Mouse (Mus musculus) forebrain, embryonic 13.5 days (tissue): Measurements from ENCODE around the gene Dnah12. TPM values are rescaled to one million over a fixed set of nuclear protein-coding genes. Genes with fewer than 3 reads are reported as not detected.
"Not testable (repeated sequence)": the region's sequence is repeated elsewhere in the genome, so short reads cannot be mapped to it uniquely, and the experiment has no call there.

Experiments
- ATAC-seq: fragments of 200-750 bp; cut with Nextera tagmentation; 2 replicates; pipeline ENCODE4 v1.8.0; 2017
- H3K27ac ChIP-seq: fragments of 300-500 bp; sonication (generic); 2 replicates; pipeline ENCODE4 v1.5.1; 2015; ENCODE audit warnings: inconsistent platforms, mild to moderate bottlenecking, moderate library complexity
- H3K27me3 ChIP-seq: fragments of 300-500 bp; sonication (generic); 2 replicates; pipeline ENCODE4 v1.6.1; 2015; ENCODE audit warnings: mild to moderate bottlenecking, inconsistent platforms
- H3K36me3 ChIP-seq: fragments of 300-500 bp; sonication (generic); 2 replicates; pipeline ENCODE4 v1.6.1; 2015; ENCODE audit warnings: mild to moderate bottlenecking, inconsistent platforms; ENCODE audit not compliant: poor library complexity, severe bottlenecking
- H3K4me1 ChIP-seq: fragments of 300-500 bp; sonication (generic); 2 replicates; pipeline ENCODE4 v1.6.1; 2015; ENCODE audit warnings: inconsistent platforms
- H3K4me2 ChIP-seq: fragments of 300-500 bp; sonication (generic); 2 replicates; pipeline ENCODE4 v1.6.1; 2015; ENCODE audit warnings: inconsistent platforms, mild to moderate bottlenecking, moderate library complexity
- H3K4me3 ChIP-seq: fragments of 300-500 bp; sonication (generic); 2 replicates; pipeline ENCODE4 v1.5.1; 2015; ENCODE audit warnings: mild to moderate bottlenecking, inconsistent platforms
- H3K9ac ChIP-seq: fragments of 300-500 bp; sonication (generic); 2 replicates; pipeline ENCODE4 v1.6.1; 2015; ENCODE audit warnings: mild to moderate bottlenecking, inconsistent platforms
- H3K9me3 ChIP-seq: fragments of 300-500 bp; sonication (generic); replicated peaks from 2 replicates; pipeline ENCODE4 v1.6.1; 2016; ENCODE audit warnings: inconsistent platforms
- WGBS: fragments of 180-500 bp; shearing (Covaris S2); methylation state at CpG from one replicate; pipeline ENCODE4 v1.1.7; 2015; 5-methylcytosine and 5-hydroxymethylcytosine counted together
- polyA plus RNA-seq: library from polyadenylated mRNA; unstranded; fragments of >200 nt; fragmentation: Nextera tagmentation; extraction: Ambion mirVana; gene quantifications from 2 replicates; pipeline ENCODE4 v1.2.1, GENCODE M21; 2015

Gene Dnah12
- polyA plus RNA-seq, 1 experiment from 2014 or later: 0.05 TPM

DNA sequence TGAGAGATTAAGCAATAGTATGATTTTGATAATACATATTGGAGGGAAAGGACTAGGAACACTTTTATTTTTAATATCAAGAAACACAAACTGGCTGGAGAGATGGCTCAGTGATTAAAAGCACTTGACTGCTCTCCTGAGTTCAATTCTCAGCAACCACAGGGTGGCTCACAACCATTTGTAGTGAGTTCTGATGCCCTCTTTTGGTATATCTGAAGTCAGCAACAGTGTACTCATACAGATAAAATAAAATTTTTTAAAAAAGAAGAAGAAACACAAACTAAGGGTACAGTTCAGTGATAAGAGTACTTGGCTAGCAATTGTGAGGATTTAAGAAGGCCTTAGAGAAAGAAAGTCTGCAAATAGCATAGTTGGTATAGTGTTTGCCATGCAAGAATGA lies 22.1 kb upstream of the Dnah12 start:
- Histone ChIP-seq H3K27me3 (no peaks in the 10 kb centered on the region), H3K4me3 (no peak overlapping the region), H3K4me2 (no peak overlapping the region), H3K4me1 (peaks cover 32% of the 10 kb centered on the region), H3K9ac (no peak overlapping the region), H3K9me3 (no peaks in the 10 kb centered on the region), H3K36me3 (peaks cover 6% of the 10 kb centered on the region), H3K27ac (no peak overlapping the region)
- no peak for ATAC-seq

GRCm38 (mm10) chr14:26671870-26672615 lies 21.0 kb upstream of the Dnah12 start:
- not testable (repeated sequence) for H3K27me3 ChIP-seq, ATAC-seq, H3K27ac ChIP-seq, H3K4me3 ChIP-seq, H3K36me3 ChIP-seq, H3K9me3 ChIP-seq, H3K9ac ChIP-seq, H3K4me2 ChIP-seq
- WGBS: 68% methylated on average over 17 of the region's 17 CpGs
- H3K4me1 ChIP-seq: peaks cover 21% of the 10 kb centered on the region

DNA sequence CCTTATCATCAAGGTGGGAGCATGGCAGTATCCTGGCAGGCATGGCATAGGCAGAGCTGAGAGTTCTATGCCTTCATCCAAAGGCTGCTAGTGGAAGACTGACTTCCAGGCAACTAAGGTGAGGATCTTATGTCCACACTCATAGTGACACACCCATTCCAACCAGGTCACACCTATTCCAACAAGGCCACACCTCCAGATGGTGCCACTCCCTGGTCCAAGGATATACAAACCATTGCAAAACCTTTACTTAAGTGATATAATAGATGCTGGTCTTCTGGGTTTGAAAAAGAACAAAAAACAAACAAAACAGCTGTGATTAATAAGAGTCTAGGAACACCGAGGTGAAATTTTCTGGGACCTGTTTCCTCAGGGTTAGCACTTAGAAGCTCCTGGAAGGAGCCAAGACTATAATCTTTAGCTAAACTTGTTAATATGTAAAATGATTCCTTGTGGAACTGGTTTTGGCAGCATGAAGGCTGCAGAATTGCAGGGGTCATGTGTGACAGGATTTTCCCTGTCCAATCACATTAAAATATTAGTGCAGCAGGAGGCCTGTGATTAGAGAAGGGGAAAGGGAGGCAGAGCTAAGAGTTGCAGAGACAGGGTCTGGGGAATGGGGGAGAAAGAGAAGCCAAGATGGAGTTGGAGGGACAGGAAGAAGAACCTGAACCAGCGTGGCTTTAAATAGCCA lies 18.5 kb upstream of the Dnah12 start:
- 90% methylated on average over 2 of the region's 2 CpGs for WGBS
- not testable (repeated sequence) for H3K9me3 ChIP-seq, H3K4me1 ChIP-seq, H3K27me3 ChIP-seq, H3K27ac ChIP-seq, H3K4me3 ChIP-seq, H3K4me2 ChIP-seq, H3K36me3 ChIP-seq, ATAC-seq, H3K9ac ChIP-seq

DNA sequence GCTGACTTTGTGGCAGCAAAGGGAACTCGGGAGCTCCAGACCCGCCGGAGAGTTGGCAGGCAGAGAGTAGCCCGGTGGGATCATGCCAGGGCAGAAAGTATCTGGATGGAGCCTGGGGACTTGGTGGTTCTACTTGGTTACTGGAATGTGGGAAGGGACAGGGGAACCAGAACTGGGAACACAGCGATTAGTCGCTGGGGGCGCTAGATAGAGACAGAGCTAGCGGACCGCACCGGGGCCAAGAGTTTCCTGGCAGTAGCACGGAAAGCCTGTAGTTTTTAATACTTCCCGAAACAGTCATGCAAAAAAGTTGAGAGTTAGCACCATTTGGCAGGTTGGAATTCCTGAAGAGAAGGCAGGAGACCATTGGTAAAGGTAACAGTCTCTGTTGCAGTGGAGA lies 17.7 kb upstream of the Dnah12 start:
- no peaks in the 10 kb centered on the region for H3K27me3 ChIP-seq
- no peaks in the 10 kb centered on the region for H3K9me3 ChIP-seq
- H3K4me3 ChIP-seq: no peak overlapping the region
- peaks cover 4% of the 10 kb centered on the region for H3K4me1 ChIP-seq
- no peak overlapping the region for H3K9ac ChIP-seq
- no peak overlapping the region for H3K4me2 ChIP-seq
- 27% methylated on average over 12 of the region's 12 CpGs for WGBS
- H3K27ac ChIP-seq: no peak overlapping the region
- no peaks in the 10 kb centered on the region for H3K36me3 ChIP-seq
- no peak for ATAC-seq

- H3K36me3 ChIP-seq: no peaks in the 10 kb centered on the region
- no peaks in the 10 kb centered on the region for H3K27me3 ChIP-seq
- no peak overlapping the region for H3K27ac ChIP-seq
- H3K4me3 ChIP-seq: no peak overlapping the region
- ATAC-seq: no peak
- no peak overlapping the region for H3K9ac ChIP-seq
- 86% methylated on average over 5 of the region's 5 CpGs for WGBS
- no peaks in the 10 kb centered on the region for H3K9me3 ChIP-seq
- no peak overlapping the region for H3K4me2 ChIP-seq
- H3K4me1 ChIP-seq: no peaks in the 10 kb centered on the region; the same call in 1 of the 2 replicates
Measured at GRCm38 (mm10) chr14:26675791-26676190, 17.3 kb upstream of the Dnah12 start.

DNA sequence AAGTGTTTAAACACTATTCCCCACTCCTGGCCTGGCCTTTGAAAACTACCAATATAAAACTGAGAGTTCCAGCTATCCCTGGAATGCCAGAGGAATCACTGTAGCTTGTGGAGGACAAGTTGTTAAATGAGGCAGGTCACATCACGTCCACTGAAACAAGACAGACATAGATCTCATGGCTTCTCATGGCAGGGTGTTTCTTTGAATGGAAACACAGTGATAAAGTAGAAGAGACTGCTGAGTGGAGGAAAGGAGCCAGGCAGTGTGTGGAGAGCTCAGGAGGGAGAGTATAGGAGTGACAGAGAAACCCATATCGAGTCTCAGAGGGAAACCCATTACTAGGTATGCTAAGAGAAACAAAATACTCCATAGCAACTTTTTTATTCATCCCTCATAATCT lies 2.3 kb upstream of the Dnah12 start:
- Histone ChIP-seq H3K36me3 (no peaks in the 10 kb centered on the region), H3K4me3 (no peak overlapping the region), H3K4me2 (no peak overlapping the region), H3K27ac (no peak overlapping the region), H3K27me3 (no peaks in the 10 kb centered on the region), H3K4me1 (no peaks in the 10 kb centered on the region), H3K9me3 (no peaks in the 10 kb centered on the region), H3K9ac (no peak overlapping the region)
- 73% methylated on average over 2 of the region's 2 CpGs for WGBS
- ATAC-seq: no peak

DNA sequence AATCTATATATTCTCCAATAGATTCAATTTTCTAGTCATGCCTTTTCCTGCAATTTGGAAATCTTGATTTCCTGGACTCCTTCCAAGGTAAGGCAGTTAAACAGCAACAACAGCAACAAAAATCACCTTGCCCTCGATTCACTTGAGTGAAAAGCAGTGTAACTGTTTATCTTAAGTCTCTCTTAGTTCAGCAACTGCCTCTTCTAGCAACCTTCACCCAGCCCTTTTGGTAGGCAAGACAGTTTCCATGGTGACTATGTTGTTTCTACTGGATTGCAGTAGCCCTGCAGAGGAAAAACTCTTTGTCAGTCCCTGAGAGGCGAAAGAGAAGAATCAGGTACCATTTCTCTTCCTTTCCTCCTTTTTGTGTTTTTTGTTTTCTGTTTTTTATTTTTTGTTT lies 1.7 kb upstream of the Dnah12 start:
- H3K9ac ChIP-seq: no peak overlapping the region
- no peaks in the 10 kb centered on the region for H3K27me3 ChIP-seq
- H3K27ac ChIP-seq: no peak overlapping the region
- H3K4me1 ChIP-seq: no peaks in the 10 kb centered on the region
- WGBS: 69% methylated on average over 2 of the region's 2 CpGs
- no peak overlapping the region for H3K4me3 ChIP-seq
- no peak overlapping the region for H3K4me2 ChIP-seq
- H3K36me3 ChIP-seq: no peaks in the 10 kb centered on the region
- ATAC-seq: no peak
- no peaks in the 10 kb centered on the region for H3K9me3 ChIP-seq

DNA sequence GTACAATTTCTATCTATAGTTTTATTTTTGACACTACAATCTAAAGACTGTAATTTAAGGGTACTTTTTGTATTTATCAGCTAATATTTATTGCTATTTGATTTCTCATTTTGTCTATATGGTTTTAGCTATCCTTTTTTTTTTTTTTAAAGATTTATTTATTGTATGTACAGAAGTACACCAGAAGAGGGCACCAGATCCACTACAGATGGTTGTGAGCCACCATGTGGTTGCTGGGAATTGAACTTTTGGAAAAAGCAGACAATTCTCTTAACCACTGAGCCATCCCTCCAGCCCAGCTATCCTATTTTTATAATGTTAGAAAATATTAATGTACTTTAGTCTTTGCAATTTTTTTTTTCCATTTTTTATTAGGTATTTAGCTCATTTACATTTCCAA lies 4.8 kb downstream of the Dnah12 start:
- no peak overlapping the region for H3K4me2 ChIP-seq
- no peak overlapping the region for H3K9ac ChIP-seq
- H3K9me3 ChIP-seq: no peaks in the 10 kb centered on the region
- no peaks in the 10 kb centered on the region for H3K36me3 ChIP-seq
- no peak overlapping the region for H3K4me3 ChIP-seq
- H3K27me3 ChIP-seq: no peaks in the 10 kb centered on the region
- no peak overlapping the region for H3K27ac ChIP-seq
- no peaks in the 10 kb centered on the region for H3K4me1 ChIP-seq
- no peak for ATAC-seq

- not testable (repeated sequence) for H3K36me3 ChIP-seq, H3K27ac ChIP-seq, ATAC-seq, H3K4me1 ChIP-seq, H3K27me3 ChIP-seq, H3K9me3 ChIP-seq, H3K4me3 ChIP-seq, H3K4me2 ChIP-seq, H3K9ac ChIP-seq
- WGBS: 84% methylated on average over 5 of the region's 5 CpGs
Measured at GRCm38 (mm10) chr14:26705246-26705645, 12.2 kb downstream of the Dnah12 start.

DNA sequence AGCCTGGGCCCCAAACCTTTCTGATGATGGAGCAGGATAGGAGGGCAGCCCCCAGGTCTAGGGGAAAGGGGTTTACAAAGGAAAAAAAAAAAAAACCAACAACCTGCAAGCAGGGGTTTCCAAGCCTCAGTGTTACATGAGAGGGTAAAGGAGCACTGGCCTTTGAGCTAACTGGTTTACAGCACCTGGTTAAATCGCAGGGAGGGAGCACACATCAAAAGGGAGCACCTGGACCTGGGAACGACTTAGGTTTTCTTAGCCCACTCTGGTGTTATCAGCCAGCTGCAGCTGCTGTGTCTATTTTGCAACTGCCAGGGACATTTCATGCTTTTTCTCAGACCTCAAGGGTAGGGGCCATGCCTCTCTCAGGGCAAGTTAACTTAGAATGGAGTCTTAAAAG lies 26.6 kb downstream of the Dnah12 start:
- not testable (repeated sequence) for H3K9me3 ChIP-seq, H3K4me3 ChIP-seq, H3K36me3 ChIP-seq, ATAC-seq, H3K9ac ChIP-seq, H3K27ac ChIP-seq, H3K4me1 ChIP-seq, H3K4me2 ChIP-seq, H3K27me3 ChIP-seq
- WGBS: 66% methylated on average over 2 of the region's 2 CpGs

DNA sequence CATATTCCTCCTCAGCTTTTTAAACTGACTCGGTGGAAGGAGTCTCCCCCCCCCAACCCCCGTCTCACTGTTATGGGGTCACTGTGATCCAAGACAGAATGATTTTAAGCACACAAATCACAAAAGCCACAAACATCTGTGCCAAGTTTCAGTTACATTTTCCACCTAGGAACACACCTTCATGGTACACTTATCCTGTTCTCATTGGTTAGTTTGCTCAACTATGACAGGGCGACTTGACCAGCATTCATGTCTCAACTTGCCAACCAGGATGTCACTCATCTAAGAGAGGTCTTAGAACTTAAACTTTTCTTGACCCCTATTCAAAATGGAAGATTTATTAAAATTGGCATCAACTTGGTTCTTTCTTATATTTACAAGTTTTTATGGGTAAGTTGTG lies 31.8 kb downstream of the Dnah12 start:
- no peak for ATAC-seq

DNA sequence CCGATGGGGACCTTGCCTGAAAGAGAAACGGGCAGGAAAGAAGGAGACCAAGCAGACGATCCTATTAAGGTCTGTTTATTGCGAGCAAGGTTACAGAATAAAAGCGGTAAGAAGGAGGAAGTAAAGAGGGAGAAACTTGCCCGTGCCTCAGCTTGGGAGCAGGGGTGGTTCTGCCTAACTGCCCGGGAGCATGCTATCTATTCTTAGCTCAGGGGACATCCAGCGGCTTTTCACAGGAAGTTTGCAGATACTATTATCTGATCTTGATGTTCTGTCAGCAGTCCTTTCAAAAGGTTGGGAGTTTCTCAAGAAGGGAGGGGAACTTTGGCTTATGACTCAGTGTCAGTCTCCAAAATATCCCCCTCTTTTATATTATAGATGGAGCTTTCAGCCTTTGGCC lies 65.5 kb downstream of the Dnah12 start:
- Histone ChIP-seq H3K4me2 (no peak overlapping the region), H3K36me3 (no peaks in the 10 kb centered on the region), H3K4me3 (no peak overlapping the region), H3K4me1 (no peaks in the 10 kb centered on the region), H3K27me3 (no peaks in the 10 kb centered on the region), H3K27ac (no peak overlapping the region), H3K9me3 (peaks cover 5% of the 10 kb centered on the region; the same call in 1 of the 2 replicates), H3K9ac (no peak overlapping the region)
- 92% methylated on average over 8 of the region's 8 CpGs for WGBS
- ATAC-seq: no peak

More for the DNA sequence above, 31.8 kb downstream of the Dnah12 start:
- Histone ChIP-seq H3K4me2 (no peak overlapping the region), H3K4me1 (no peaks in the 10 kb centered on the region), H3K27me3 (no peaks in the 10 kb centered on the region), H3K36me3 (no peaks in the 10 kb centered on the region), H3K9me3 (peaks cover 5% of the 10 kb centered on the region; the same call in 1 of the 2 replicates), H3K9ac (no peak overlapping the region), H3K4me3 (no peak overlapping the region), H3K27ac (no peak overlapping the region)
- 87% methylated on average over 3 of the region's 3 CpGs for WGBS

- Histone ChIP-seq H3K4me2 (no peak overlapping the region), H3K4me3 (no peak overlapping the region), H3K27me3 (no peaks in the 10 kb centered on the region), H3K27ac (no peak overlapping the region), H3K9ac (no peak overlapping the region), H3K9me3 (peaks cover 13% of the 10 kb centered on the region), H3K36me3 (no peaks in the 10 kb centered on the region), H3K4me1 (no peaks in the 10 kb centered on the region)
- ATAC-seq: no peak
- 91% methylated on average over 6 of the region's 6 CpGs for WGBS
Measured at GRCm38 (mm10) chr14:26764827-26765226, 71.8 kb downstream of the Dnah12 start.
